Mouse (Mus musculus) liver, postnatal 0 days (tissue): Measurements from ENCODE around the gene Rtf2. TPM values are rescaled to one million over a fixed set of nuclear protein-coding genes. Genes with fewer than 3 reads are reported as not detected.

ENCODE experiments used
- ATAC-seq: fragments of 200-750 bp; cut with Nextera tagmentation; 2 replicates; pipeline ENCODE4 v1.8.0; 2017; ENCODE audit warnings: mild to moderate bottlenecking, moderate library complexity
- DNase-seq: peaks from one replicate; pipeline ENCODE4 v3.0.0-alpha.2; 2016
- H3K27ac ChIP-seq: fragments of 300-500 bp; sonication (generic); 2 replicates; pipeline ENCODE4 v1.5.1; 2014; ENCODE audit warnings: antibody characterized with exemption, moderate library complexity, mild to moderate bottlenecking, low read depth
- H3K27me3 ChIP-seq: fragments of 300-500 bp; sonication (generic); 2 replicates; pipeline ENCODE4 v1.6.1; 2014; ENCODE audit warnings: low read length, control low read depth, mixed read lengths; ENCODE audit not compliant: insufficient read depth
- H3K36me3 ChIP-seq: fragments of 300-500 bp; sonication (generic); replicated peaks from 2 replicates; pipeline ENCODE4 v1.6.1; 2014; ENCODE audit warnings: mild to moderate bottlenecking, control low read depth, low read length, moderate library complexity, mixed read lengths; ENCODE audit not compliant: insufficient read depth
- H3K4me1 ChIP-seq: fragments of 300-500 bp; sonication (generic); 2 replicates; pipeline ENCODE4 v1.6.1; 2014; ENCODE audit warnings: antibody characterized with exemption, mild to moderate bottlenecking, control low read depth; ENCODE audit not compliant: insufficient read depth
- H3K4me2 ChIP-seq: fragments of 300-500 bp; sonication (generic); 2 replicates; pipeline ENCODE4 v1.6.1; 2014; ENCODE audit warnings: low read depth, mild to moderate bottlenecking, low read length, moderate library complexity, mixed read lengths
- H3K4me3 ChIP-seq: fragments of 300-500 bp; sonication (generic); 2 replicates; pipeline ENCODE4 v1.5.1; 2014; ENCODE audit warnings: low read depth, low read length
- H3K9ac ChIP-seq: fragments of 300-500 bp; sonication (generic); replicated peaks from 2 replicates; pipeline ENCODE4 v1.6.1; 2014; ENCODE audit warnings: mild to moderate bottlenecking, moderate library complexity
- H3K9me3 ChIP-seq: fragments of 300-500 bp; sonication (generic); 2 replicates; pipeline ENCODE4 v1.6.1; 2016; ENCODE audit warnings: mild to moderate bottlenecking, control low read depth, low read length, mixed read lengths
- CTCF ChIP-seq: sonication (generic); IDR thresholded peaks from 2 replicates; pipeline ENCODE4 v1.5.1; 2016; ENCODE audit warnings: antibody characterized with exemption, low read depth
- EP300 ChIP-seq: IDR thresholded peaks from 2 replicates; pipeline ENCODE4 v1.6.1; 2016; ENCODE audit warnings: antibody characterized with exemption, low read depth, mild to moderate bottlenecking
- WGBS: fragments of 180-500 bp; shearing (Covaris S2); extraction: QIAGEN DNeasy Blood & Tissue Kit; methylation state at CpG from one replicate; pipeline ENCODE4 v1.1.7; 2014; ENCODE audit not compliant: insufficient replicate concordance; 5-methylcytosine and 5-hydroxymethylcytosine counted together
- polyA plus RNA-seq: library from polyadenylated mRNA; unstranded; fragments of >200 nt; fragmentation: Nextera tagmentation; extraction: Ambion mirVana; gene quantifications from 2 replicates; pipeline ENCODE4 v1.2.1, GENCODE M21; 2015

Gene Rtf2
- polyA plus RNA-seq, 1 experiment from 2014 or later: 68.5 TPM

DNA sequence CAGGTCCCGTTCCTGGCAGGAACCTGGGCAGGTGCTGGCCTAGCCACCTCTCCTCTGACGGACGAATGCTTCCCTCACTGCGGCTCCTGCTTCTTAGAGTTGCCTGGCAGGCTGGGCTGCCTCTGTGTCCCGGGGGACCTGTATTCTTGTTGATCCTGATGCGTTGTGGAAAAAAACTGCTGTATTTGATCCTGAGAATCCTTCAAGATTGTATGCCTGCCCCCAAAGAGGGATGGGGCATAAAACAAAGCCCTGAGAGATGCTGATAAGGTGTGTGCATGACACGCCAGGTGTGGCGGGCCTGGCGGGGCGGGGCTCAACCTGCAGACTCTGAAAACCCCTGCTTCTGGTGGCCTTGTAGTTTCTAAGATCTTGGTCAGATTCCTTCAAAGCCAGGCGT is 18.1 kb downstream of the Rtf2 start, which contains the start of gene Gcnt7:
Gene Gcnt7 (minus strand): TSS at position 101 of the 400 bp plus-strand sequence.
- Histone ChIP-seq H3K27me3 (no peaks in the 10 kb centered on the region), H3K9me3 (no peaks in the 10 kb centered on the region), H3K4me3 (no peak within 1 kb of the TSS), H3K36me3 (peaks cover 27% of the 10 kb centered on the region), H3K4me1 (no peaks in the 10 kb centered on the region; the same call in 1 of the 2 replicates), H3K4me2 (no peak within 1 kb of the TSS), H3K27ac (no peak within 1 kb of the TSS), H3K9ac (no peak within 1 kb of the TSS)
- no peak for DNase-seq
- ATAC-seq: no peak
- 91% methylated on average over 11 of the region's 11 CpGs for WGBS
- no peak for TF ChIP-seq EP300
- TF ChIP-seq CTCF: no peak

DNA sequence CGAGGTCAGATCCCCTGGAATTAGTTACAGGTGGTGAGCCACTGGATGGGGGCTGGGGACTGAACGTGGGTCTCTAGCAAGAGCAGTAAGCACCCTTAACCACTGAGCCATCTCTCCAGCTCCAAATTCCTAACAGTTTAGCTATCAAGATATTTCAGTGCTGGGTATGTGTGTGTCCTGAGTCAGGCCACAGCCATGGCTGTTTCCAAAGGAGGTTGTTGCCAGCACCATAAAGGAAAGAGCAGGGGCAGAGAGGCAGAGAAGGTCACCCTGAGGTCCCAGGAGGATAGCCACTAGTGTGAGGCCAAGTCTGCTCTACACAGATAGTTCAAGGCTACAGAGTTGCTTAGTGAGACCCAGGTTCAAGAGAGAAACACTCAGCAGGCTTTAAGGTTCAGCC is 20.3 kb downstream of the Rtf2 start:
- no peak overlapping the region for H3K4me3 ChIP-seq
- no peaks in the 10 kb centered on the region for H3K9me3 ChIP-seq
- ATAC-seq (no peak), DNase-seq (no peak)
- H3K27ac ChIP-seq: no peak overlapping the region
- no peaks in the 10 kb centered on the region for H3K27me3 ChIP-seq
- no peak for TF ChIP-seq EP300
- TF ChIP-seq CTCF: no peak
- no peak overlapping the region for H3K4me2 ChIP-seq
- H3K36me3 ChIP-seq: peaks cover 38% of the 10 kb centered on the region
- WGBS: 86% methylated on average over 2 of the region's 2 CpGs
- H3K9ac ChIP-seq: no peak overlapping the region
- no peaks in the 10 kb centered on the region for H3K4me1 ChIP-seq

DNA sequence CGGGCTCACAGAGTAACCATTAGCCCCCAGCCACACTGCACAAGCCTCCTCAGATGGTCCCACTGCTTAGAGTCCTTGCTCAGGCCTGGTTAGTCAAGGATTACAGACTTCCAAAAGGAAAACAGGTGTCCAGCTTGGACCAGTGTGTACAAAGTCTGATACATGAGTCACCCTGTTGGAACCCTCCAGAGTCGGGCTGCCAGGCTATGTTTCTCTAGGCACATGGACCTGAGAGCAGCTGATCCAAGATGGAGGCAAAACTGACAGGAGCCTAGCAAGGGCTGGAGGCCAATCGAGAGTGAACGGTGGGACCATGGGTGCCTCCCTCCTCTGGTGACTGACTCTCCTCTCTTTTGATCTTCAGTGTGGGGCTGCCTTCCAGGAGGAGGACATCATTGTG is 22.5 kb downstream of the Rtf2 start:
- peaks cover 47% of the 10 kb centered on the region for H3K36me3 ChIP-seq
- no peak overlapping the region for H3K4me3 ChIP-seq
- H3K9ac ChIP-seq: no peak overlapping the region
- no peak overlapping the region for H3K27ac ChIP-seq
- DNase-seq (no peak), ATAC-seq (no peak)
- no peak for TF ChIP-seq EP300
- TF ChIP-seq CTCF: no peak
- H3K27me3 ChIP-seq: no peaks in the 10 kb centered on the region
- no peak overlapping the region for H3K4me2 ChIP-seq
- no peaks in the 10 kb centered on the region for H3K4me1 ChIP-seq
- no peaks in the 10 kb centered on the region for H3K9me3 ChIP-seq
- WGBS: 85% methylated on average over 4 of the region's 4 CpGs

DNA sequence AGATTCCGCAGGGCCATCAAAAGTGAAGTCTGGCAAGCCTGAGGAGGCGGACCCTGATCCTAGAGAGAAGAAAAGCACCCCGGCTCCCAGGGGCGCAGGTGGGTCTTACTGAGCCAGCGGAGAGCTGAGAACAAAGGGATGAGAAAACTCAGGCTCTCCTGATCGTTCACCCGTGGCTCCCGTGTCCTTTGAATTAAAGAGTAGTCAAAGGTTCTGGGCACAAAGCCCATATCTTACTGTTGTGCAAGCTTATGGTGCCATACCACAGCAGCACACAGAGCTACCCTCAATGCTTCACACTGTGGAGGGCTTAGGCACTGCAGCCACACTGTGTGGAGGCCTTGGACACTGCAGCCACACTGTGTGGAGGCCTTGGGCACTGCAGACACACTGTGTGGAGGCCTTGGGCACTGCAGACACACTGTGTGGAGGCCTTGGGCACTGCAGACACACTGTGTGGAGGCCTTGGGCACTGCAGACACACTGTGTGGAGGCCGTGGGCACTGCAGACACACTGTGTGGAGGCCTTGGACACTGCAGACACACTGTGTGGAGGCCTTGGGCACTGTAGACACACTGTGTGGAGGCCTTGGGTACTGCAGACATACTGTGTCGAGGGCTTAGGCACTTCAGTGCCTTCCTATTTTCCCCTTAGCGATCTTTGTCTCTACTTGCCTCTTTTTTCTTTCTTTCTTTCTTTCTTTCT is 26.2 kb downstream of the Rtf2 start:
- Histone ChIP-seq H3K36me3 (peaks cover 69% of the 10 kb centered on the region), H3K4me3 (no peak overlapping the region), H3K27me3 (no peaks in the 10 kb centered on the region), H3K4me2 (no peak overlapping the region), H3K9ac (no peak overlapping the region), H3K9me3 (no peaks in the 10 kb centered on the region), H3K4me1 (no peaks in the 10 kb centered on the region), H3K27ac (0 out of 2 replicates have a peak overlapping the region, but pooled peaks have one; percentile 12)
- DNase-seq (peak; percentile 43), ATAC-seq (peak; percentile 80)
- WGBS: 83% methylated on average over 11 of the region's 11 CpGs
- TF ChIP-seq CTCF (0 out of 2 replicates have a peak, but pooled peaks have one; percentile 30), EP300 (no peak)

DNA sequence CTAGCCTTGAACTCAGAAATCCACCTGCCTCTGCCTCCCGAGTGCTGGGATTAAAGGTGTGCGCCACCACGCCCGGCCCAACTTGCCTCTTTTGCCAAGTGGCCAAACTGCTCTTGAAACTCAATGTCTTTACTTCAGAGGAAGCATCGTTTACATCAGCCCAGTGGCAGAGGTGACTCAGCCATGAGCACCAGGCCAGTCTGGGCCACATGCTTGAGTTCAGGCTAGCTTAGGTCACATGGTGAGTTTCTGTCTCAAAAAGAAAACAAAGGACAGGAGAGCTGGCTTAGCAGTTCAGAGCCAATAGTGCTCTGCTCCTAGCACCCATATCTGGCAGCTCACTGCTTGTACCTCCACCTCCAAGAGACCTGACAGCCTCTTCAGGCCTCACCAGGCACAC is 26.9 kb downstream of the Rtf2 start:
- no peak overlapping the region for H3K9ac ChIP-seq
- H3K4me1 ChIP-seq: no peaks in the 10 kb centered on the region
- no peak for ATAC-seq
- H3K27me3 ChIP-seq: no peaks in the 10 kb centered on the region
- H3K4me2 ChIP-seq: no peak overlapping the region
- H3K36me3 ChIP-seq: peaks cover 65% of the 10 kb centered on the region
- DNase-seq: no peak
- H3K27ac ChIP-seq: no peak overlapping the region
- H3K4me3 ChIP-seq: no peak overlapping the region
- no peak for TF ChIP-seq CTCF
- no peak for TF ChIP-seq EP300
- 95% methylated on average over 5 of the region's 5 CpGs for WGBS
- H3K9me3 ChIP-seq: no peaks in the 10 kb centered on the region

- TF ChIP-seq EP300 (no peak), CTCF (no peak)
- Histone ChIP-seq H3K27me3 (no peaks in the 10 kb centered on the region), H3K4me2 (no peak overlapping the region), H3K36me3 (peaks cover 58% of the 10 kb centered on the region), H3K9me3 (no peaks in the 10 kb centered on the region), H3K9ac (no peak overlapping the region), H3K27ac (no peak overlapping the region), H3K4me1 (no peaks in the 10 kb centered on the region), H3K4me3 (no peak overlapping the region)
- ATAC-seq (no peak), DNase-seq (no peak)
- 89% methylated on average over 11 of the region's 11 CpGs for WGBS
Measured at GRCm38 (mm10) chr2:172468346-172468819, 28.0 kb downstream of the Rtf2 start.
